Mouse (Mus musculus) heart, adult 10 weeks (tissue): Measurements from ENCODE around the gene Sept7. TPM values are rescaled to one million over a fixed set of nuclear protein-coding genes. Genes with fewer than 3 reads are reported as not detected.

Experiments
- polyA plus RNA-seq: library from polyadenylated mRNA; stranded (reverse); fragments of 350-450 nt; fragmentation: Illumina TruSeq; extraction: RNeasy Lipid Tissue Mini Kit (QIAGEN cat#74804); gene quantifications from one replicate; pipeline ENCODE4 v1.2.3, GENCODE M21; 2014; ENCODE audit warnings: low read depth, low replicate concordance

Gene Sept7
- 129 TPM for polyA plus RNA-seq

DNA sequence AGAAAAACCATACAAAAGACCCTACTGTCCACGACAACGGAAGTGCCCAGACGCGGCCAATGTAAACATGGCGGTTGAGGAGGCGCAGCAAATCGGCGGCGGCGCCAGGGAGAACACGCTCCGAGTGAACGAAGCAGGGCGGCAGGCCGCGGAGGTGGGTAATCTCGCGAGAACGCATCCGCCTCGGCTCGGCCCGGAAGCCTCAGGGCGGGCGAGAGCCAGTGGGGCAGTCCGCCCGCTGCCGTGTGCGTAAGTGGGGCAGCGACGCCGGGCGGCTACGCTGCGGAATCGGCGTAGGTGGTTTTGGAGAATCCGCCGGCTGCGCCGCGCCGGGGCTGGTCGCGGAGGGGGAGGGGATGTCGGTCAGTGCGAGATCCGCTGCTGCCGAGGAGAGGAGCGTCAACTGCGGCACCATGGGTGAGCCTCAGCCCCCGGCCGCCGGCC is at the start of gene Sept7:
Gene Sept7 (plus strand): TSS at position 157 of the 444 bp plus-strand sequence.

Other genes starting within 250 kb of the Sept7 start
- gene Gm10181, start 163.0 kb upstream of the Sept7 start, polyA plus RNA-seq: not detected
- 33.8 TPM for gene Herpud2, start 100.6 kb upstream of the Sept7 start, polyA plus RNA-seq
- 20.8 TPM for gene Eepd1, start 229.1 kb downstream of the Sept7 start, polyA plus RNA-seq